Mouse (Mus musculus): Measurements from ENCODE around the gene Lama1. TPM values are rescaled to one million over a fixed set of nuclear protein-coding genes. Genes with fewer than 3 reads are reported as not detected.
"Not testable (repeated sequence)": the region's sequence is repeated elsewhere in the genome, so short reads cannot be mapped to it uniquely, and the experiment has no call there.

Lama1 gene
- polyA plus RNA-seq, 1 experiment from 2014 or later = 1.1 TPM

DNA sequence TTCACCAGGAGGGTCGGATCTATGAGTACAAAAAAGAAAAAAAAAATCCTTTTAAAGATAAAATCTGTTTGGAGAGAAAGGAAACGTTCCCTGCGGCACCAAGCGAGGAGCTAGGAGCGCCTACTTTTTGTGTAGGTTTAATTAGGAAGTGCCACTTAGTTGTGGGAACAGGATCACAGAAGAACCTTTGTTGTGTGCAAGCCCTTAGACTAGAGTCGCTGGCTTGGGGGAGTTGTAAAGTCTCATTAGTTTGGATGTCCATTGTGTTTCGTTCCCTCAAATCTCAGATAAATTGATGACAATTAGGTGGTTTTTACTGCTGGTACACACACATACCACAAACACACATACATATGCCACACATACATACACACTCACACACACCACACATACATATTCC is 25.0 kb downstream of the Lama1 start:
- H3K9me3 ChIP-seq (replicated peaks) = no peaks in the 10 kb centered on the region
- H3K36me3 ChIP-seq = no peaks in the 10 kb centered on the region
- H3K27me3 ChIP-seq = no peaks in the 10 kb centered on the region
- ATAC-seq (ENCODE audit: insufficient number of reproducible peaks, low FRiP score, low TSS enrichment, low read depth) = no peak
- no peak overlapping the region for H3K9ac ChIP-seq
- 51% methylated on average over 7 of the region's 7 CpGs for WGBS
- no peak overlapping the region for H3K4me3 ChIP-seq (replicated peaks)
- no peak overlapping the region for H3K27ac ChIP-seq (replicated peaks)
- H3K4me1 ChIP-seq = no peaks in the 10 kb centered on the region
- no peak overlapping the region for H3K4me2 ChIP-seq (replicated peaks)

DNA sequence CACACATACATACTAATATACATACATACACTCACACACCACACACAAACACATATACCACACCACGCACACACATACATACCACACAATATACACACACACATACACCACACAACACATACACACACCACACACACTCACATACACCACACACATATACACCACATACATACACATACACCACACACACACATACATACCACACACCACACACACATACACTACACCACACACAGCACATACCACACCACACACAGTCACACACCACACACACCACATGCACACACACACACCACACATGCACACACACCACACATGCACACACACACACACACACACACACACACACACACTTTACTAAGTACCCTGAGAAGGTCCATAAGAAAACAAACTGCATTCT is 25.5 kb downstream of the Lama1 start:
- Histone ChIP-seq H3K4me3 (replicated peaks) (no peak overlapping the region), H3K27ac (replicated peaks) (no peak overlapping the region), H3K36me3 (no peaks in the 10 kb centered on the region), H3K4me1 (no peaks in the 10 kb centered on the region), H3K27me3 (no peaks in the 10 kb centered on the region), H3K9me3 (replicated peaks) (no peaks in the 10 kb centered on the region), H3K9ac (no peak overlapping the region), H3K4me2 (replicated peaks) (no peak overlapping the region)
- WGBS = 91% methylated on average over 1 of the region's 1 CpGs
- ATAC-seq (ENCODE audit: insufficient number of reproducible peaks, low FRiP score, low TSS enrichment, low read depth) = 0 out of 2 replicates have a peak, but pooled peaks have one; percentile 24

DNA sequence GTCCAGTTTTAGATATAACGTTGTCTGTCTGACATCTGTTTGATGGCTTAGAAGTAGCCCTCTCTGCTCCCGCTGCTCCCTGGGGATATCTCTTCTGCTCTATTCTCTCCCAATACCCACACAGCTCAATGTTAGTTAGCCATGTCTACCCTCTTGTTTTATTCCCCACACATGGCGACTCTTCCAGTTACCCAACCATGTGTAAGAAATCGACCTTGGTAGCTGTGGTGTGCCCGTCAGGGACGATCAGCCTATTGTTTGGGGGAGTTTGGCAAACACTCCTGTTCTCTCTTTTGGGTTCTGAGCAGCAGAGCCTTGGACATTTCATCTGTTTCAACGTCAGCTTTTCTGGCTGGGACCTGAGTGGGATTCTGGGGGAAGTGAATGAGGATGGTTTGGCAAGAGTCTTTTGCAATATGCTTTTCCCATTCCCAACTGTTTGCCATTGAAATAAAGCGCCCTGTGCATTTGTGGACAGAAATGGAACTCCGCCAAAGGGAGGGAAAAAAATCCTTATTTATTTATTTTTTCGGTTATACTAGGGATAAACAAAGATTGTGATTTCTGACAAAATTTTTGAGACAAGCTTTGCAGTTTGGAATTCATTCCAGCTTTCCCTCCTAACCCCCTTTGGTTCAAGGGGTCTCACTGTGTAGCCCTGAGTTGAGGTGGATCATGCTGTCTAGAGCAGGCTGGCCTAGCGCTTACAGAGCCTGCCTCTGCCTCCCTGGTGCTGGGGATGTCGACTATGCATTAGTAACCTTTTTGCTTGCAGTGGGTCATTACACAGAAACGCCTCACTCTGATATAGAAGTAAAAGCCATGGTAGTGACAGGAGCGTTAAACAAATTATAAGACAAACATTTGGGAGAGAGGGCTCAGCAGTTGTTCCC is 26.4 kb downstream of the Lama1 start:
- H3K27ac ChIP-seq (replicated peaks) = no peak overlapping the region
- H3K9me3 ChIP-seq (replicated peaks) = no peaks in the 10 kb centered on the region
- H3K4me3 ChIP-seq (replicated peaks) = no peak overlapping the region
- no peak for ATAC-seq (ENCODE audit: insufficient number of reproducible peaks, low FRiP score, low TSS enrichment, low read depth)
- H3K4me1 ChIP-seq = no peaks in the 10 kb centered on the region
- 75% methylated on average over 14 of the region's 14 CpGs for WGBS
- no peaks in the 10 kb centered on the region for H3K27me3 ChIP-seq
- H3K9ac ChIP-seq = no peak overlapping the region
- H3K4me2 ChIP-seq (replicated peaks) = no peak overlapping the region
- H3K36me3 ChIP-seq = no peaks in the 10 kb centered on the region

DNA sequence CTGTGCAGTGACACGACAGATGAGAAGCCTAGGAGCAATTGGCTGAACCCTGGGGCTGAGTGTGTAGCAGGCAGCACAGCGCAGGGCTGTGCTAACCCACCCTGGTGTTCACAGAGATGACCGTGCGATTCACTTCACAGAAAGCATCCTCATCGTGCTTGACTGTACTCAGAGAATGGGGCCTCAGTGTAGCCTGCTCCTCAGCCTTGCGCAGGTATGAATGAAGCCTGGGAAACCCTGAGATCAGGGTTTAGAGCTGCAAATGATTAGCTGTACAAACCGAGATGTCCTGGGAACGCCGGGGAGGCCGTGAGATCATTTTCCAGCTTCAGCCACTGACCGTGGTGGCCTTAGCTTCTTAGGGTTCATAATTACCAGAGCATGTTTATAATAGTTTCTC is 29.5 kb downstream of the Lama1 start:
- no peak for ATAC-seq (ENCODE audit: insufficient number of reproducible peaks, low FRiP score, low TSS enrichment, low read depth)
- 78% methylated on average over 11 of the region's 11 CpGs for WGBS

DNA sequence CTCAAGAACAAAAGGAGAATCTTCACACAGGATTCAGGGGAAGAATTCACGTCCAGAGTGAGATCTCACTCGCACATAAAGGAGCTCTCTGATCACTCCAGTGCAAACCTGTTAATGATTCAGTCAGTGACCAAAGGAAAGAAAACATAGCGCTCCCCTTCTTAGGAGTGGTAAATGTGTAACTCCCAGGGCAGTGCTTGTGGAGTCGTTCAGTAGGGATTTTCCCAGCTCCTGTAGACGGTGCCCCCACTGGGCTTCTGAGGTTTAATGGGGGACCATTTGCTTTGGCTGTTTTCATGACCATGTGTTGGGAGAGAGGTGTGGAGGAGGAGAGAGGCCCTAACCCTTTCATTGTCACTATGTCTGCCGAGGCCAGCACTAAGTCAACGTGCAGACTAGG is 31.7 kb downstream of the Lama1 start:
- Histone ChIP-seq H3K36me3 (no peaks in the 10 kb centered on the region), H3K4me2 (replicated peaks) (no peak overlapping the region), H3K4me1 (no peaks in the 10 kb centered on the region), H3K4me3 (replicated peaks) (no peak overlapping the region), H3K9ac (no peak overlapping the region), H3K9me3 (replicated peaks) (no peaks in the 10 kb centered on the region), H3K27me3 (no peaks in the 10 kb centered on the region), H3K27ac (replicated peaks) (no peak overlapping the region)
- no peak for ATAC-seq (ENCODE audit: insufficient number of reproducible peaks, low FRiP score, low TSS enrichment, low read depth)
- WGBS = 80% methylated on average over 7 of the region's 7 CpGs

More for the DNA sequence above, 29.5 kb downstream of the Lama1 start:
- Histone ChIP-seq H3K9ac (no peak overlapping the region), H3K4me1 (no peaks in the 10 kb centered on the region), H3K27ac (replicated peaks) (no peak overlapping the region), H3K4me2 (replicated peaks) (no peak overlapping the region), H3K27me3 (no peaks in the 10 kb centered on the region), H3K9me3 (replicated peaks) (no peaks in the 10 kb centered on the region), H3K4me3 (replicated peaks) (no peak overlapping the region), H3K36me3 (no peaks in the 10 kb centered on the region)

DNA sequence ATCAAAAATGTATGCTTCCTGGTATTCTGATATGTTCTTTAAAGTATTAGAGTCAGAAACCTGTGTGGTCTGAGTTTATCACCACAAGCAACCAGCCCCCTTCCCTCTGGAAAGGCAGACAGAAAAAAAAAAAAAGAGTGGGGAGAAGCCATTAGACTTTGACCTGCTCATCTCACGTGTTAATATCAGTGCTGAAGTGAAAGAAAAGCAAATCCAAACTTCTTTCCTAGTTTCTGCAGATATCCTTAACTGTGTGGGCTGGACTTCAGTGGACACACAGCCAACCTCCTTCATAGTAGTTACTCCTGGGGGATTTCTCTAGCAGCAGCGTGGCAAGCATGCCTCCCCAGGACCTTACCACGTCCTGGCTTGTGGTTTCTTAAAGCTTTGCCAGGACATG is 34.0 kb downstream of the Lama1 start:
- WGBS = 52% methylated on average over 3 of the region's 3 CpGs
- H3K4me2 ChIP-seq (replicated peaks) = no peak overlapping the region
- H3K9me3 ChIP-seq (replicated peaks) = no peaks in the 10 kb centered on the region
- no peak overlapping the region for H3K9ac ChIP-seq
- ATAC-seq (ENCODE audit: insufficient number of reproducible peaks, low FRiP score, low TSS enrichment, low read depth) = no peak
- no peaks in the 10 kb centered on the region for H3K4me1 ChIP-seq
- no peak overlapping the region for H3K4me3 ChIP-seq (replicated peaks)
- no peaks in the 10 kb centered on the region for H3K36me3 ChIP-seq
- H3K27ac ChIP-seq (replicated peaks) = no peak overlapping the region
- H3K27me3 ChIP-seq = no peaks in the 10 kb centered on the region

DNA sequence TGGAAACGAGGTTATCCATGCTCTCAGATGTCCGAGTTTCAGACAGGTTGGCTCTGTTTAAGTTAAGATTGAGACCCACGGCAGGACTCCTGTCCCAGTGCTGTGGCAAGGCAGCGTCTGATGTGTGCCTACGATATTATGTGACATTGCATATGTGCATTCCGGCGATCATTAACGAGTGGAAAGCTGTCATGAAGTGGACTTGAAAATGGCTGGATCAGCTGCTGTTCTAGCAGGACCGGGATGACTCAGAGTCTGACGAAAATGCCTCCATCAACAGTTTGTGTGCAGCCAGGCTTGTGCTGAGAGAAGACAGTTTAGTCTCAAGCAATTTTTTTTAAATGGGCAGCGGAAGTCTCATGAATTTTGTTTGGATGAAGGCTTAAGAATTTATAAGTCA is 34.9 kb downstream of the Lama1 start:
- Histone ChIP-seq H3K4me2 (replicated peaks) (no peak overlapping the region), H3K4me1 (no peaks in the 10 kb centered on the region), H3K36me3 (no peaks in the 10 kb centered on the region), H3K4me3 (replicated peaks) (no peak overlapping the region), H3K27me3 (no peaks in the 10 kb centered on the region), H3K9me3 (replicated peaks) (no peaks in the 10 kb centered on the region), H3K27ac (replicated peaks) (no peak overlapping the region), H3K9ac (no peak overlapping the region)
- no peak for ATAC-seq (ENCODE audit: insufficient number of reproducible peaks, low FRiP score, low TSS enrichment, low read depth)
- 77% methylated on average over 11 of the region's 11 CpGs for WGBS

DNA sequence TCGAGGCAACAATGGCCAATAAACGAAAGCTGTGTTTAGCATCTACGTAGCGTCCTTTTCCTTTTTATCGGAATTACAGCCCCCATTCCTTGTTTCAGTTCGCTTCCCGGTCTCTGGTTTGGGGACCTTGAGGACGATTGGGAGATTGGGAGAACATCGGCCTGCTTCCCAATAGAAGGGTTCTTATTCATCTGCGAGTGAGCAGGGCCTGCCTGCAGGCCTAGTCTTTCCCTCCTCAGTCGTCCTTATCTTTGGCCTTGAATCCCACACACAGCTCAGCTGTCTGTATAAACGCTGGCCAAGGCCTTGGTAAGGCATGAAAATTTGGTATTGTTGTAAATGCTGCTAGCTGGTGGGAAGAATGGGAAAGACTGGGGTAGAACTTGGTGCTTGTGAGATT is 36.5 kb downstream of the Lama1 start:
- ATAC-seq (ENCODE audit: insufficient number of reproducible peaks, low FRiP score, low TSS enrichment, low read depth) = no peak
- Histone ChIP-seq H3K4me1 (no peaks in the 10 kb centered on the region), H3K4me2 (replicated peaks) (no peak overlapping the region), H3K36me3 (no peaks in the 10 kb centered on the region), H3K9me3 (replicated peaks) (no peaks in the 10 kb centered on the region), H3K27me3 (no peaks in the 10 kb centered on the region), H3K4me3 (replicated peaks) (no peak overlapping the region), H3K27ac (replicated peaks) (no peak overlapping the region), H3K9ac (no peak overlapping the region)
- 89% methylated on average over 12 of the region's 12 CpGs for WGBS

DNA sequence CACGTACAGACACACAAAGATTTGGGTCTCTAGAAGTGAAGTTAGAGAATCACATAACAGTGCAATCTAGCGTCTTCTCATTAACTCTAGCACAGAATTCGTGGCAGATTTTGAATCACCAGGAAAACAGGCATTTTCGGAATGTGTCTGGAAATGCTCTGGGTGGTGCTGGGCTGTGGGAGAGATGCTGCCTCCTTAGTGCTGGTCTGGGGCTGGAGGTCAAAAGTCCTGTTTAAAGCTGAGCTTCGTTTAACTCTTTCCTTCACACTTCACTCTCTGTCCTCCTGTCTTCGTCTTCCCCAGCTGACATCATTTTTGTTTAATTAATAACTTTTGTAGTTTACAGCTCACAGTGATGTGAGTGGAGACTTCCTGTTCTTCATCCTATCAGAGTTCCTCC is 38.7 kb downstream of the Lama1 start:
- 71% methylated on average over 6 of the region's 6 CpGs for WGBS
- no peak overlapping the region for H3K4me2 ChIP-seq (replicated peaks)
- H3K9me3 ChIP-seq (replicated peaks) = no peaks in the 10 kb centered on the region
- ATAC-seq (ENCODE audit: insufficient number of reproducible peaks, low FRiP score, low TSS enrichment, low read depth) = no peak
- H3K27me3 ChIP-seq = no peaks in the 10 kb centered on the region
- H3K4me3 ChIP-seq (replicated peaks) = no peak overlapping the region
- no peak overlapping the region for H3K27ac ChIP-seq (replicated peaks)
- H3K4me1 ChIP-seq = no peaks in the 10 kb centered on the region
- H3K9ac ChIP-seq = no peak overlapping the region
- H3K36me3 ChIP-seq = no peaks in the 10 kb centered on the region

DNA sequence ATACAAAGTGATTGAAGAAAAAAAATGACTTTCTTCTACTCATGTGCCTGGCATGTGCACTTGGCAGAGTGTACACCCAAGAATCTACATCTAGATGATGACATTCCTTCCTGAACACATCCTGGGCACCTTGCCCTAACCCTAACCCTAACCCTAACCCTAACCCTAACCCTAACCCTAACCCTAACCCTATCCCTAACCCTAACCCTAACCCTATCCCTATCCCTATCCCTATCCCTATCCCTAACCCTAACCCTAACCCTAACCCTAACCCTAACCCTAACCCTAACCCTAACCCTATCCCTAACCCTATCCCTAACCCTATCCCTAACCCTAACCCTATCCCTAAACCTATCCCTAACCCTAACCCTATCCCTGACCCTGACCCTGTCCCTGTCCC is 44.2 kb downstream of the Lama1 start:
- H3K27me3 ChIP-seq; H3K9ac ChIP-seq; ATAC-seq (ENCODE audit: insufficient number of reproducible peaks, low FRiP score, low TSS enrichment, low read depth); H3K27ac ChIP-seq (replicated peaks); H3K4me3 ChIP-seq (replicated peaks); H3K4me1 ChIP-seq; H3K9me3 ChIP-seq (replicated peaks); H3K4me2 ChIP-seq (replicated peaks); H3K36me3 ChIP-seq: not testable (repeated sequence)

DNA sequence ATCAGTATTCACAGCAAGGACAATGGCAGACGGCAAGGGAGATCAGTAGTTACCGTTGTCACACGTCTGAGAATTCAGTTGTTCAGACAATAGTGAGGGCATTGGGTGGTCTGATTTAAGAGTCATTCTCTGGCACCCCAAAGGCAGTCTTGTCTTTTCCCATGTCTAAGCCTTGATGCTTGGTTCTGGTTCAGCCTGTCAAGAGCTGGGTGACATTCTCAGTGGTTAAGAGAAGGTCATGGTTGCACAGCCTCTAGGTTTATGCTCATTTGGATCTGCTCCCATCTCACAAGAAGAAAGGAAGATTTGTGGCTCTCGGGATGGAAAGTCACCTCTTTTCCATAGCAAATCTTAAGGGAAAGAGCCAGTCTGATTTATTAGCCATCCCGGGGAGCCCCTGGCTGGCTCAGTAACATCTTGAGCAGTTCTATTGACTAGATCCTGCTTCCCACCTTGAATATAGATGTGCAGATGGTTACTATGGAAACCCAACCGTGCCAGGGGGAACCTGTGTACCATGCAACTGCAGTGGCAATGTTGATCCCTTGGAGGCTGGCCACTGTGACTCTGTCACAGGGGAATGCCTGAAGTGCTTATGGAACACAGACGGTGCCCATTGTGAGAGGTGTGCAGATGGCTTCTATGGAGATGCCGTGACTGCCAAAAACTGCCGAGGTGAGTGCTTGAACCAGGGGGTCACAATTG is 67.3 kb downstream of the Lama1 start:
- Histone ChIP-seq H3K4me2 (replicated peaks) (no peak overlapping the region), H3K27ac (replicated peaks) (no peak overlapping the region), H3K9ac (no peak overlapping the region), H3K4me1 (no peaks in the 10 kb centered on the region), H3K36me3 (no peaks in the 10 kb centered on the region), H3K27me3 (no peaks in the 10 kb centered on the region), H3K9me3 (replicated peaks) (no peaks in the 10 kb centered on the region), H3K4me3 (replicated peaks) (no peak overlapping the region)
- no peak for ATAC-seq (ENCODE audit: insufficient number of reproducible peaks, low FRiP score, low TSS enrichment, low read depth)
- WGBS = 86% methylated on average over 9 of the region's 9 CpGs
